Comparison of ENCODE assay signal across 16 mouse cellular contexts in genomic region chr7:82530583-82530982, GRCm38 (mm10).
"Had no signal": no experiment of that assay in that cellular context is flagged by ENCODE, and none has a peak within 500 bp of the region (broad histone marks: within the 10 kb centered on the region; RNA-seq: fewer than 3 reads in every experiment).

No protein-coding gene starts in this region.

- ATAC-seq: intestine, postnatal 0 days; liver, postnatal 0 days; lung, postnatal 0 days had no signal

- H3K36me3 ChIP-seq: kidney, embryonic 15.5 days; limb, embryonic 15.5 days had no signal

- H3K4me2 ChIP-seq: kidney, embryonic 15.5 days; limb, embryonic 15.5 days; liver, embryonic 11.5 days; lung, embryonic 14.5 days; midbrain, embryonic 11.5 days had no signal

- DNase-seq: kidney, adult 2 months; kidney, postnatal 14 days; kidney, postnatal 4 days; liver, postnatal 0 days; lung, embryonic 14.5 days; lung, postnatal 36 days; midbrain, embryonic 14.5 days; thymus, postnatal 25 days had no signal

- H3K27me3 ChIP-seq: limb, embryonic 15.5 days had no signal

- H3K9ac ChIP-seq: kidney, embryonic 15.5 days; limb, embryonic 15.5 days; liver, embryonic 14.5 days; liver, postnatal 0 days; lung, embryonic 14.5 days had no signal

- H3K4me3 ChIP-seq: kidney, embryonic 15.5 days; limb, embryonic 15.5 days; megakaryocyte, embryonic 14.5 days had no signal

- H3K4me1 ChIP-seq: limb, embryonic 15.5 days; megakaryocyte, embryonic 14.5 days had no signal

- H3K27ac ChIP-seq: kidney, embryonic 15.5 days; limb, embryonic 15.5 days; liver, embryonic 14.5 days had no signal

- H3K9me3 ChIP-seq: kidney, embryonic 15.5 days; limb, embryonic 15.5 days had no signal
